Mouse (Mus musculus) heart, adult 2 months (tissue): Measurements from ENCODE around the gene Bmt2. TPM values are rescaled to one million over a fixed set of nuclear protein-coding genes. Genes with fewer than 3 reads are reported as not detected.

ENCODE experiments used
- DNase-seq, 2 experiments: peaks; one replicate each; pipeline ENCODE4 v3.0.0; 2021
- H3K27ac ChIP-seq: fragments of 200-600 bp; 2 replicates; pipeline ENCODE4 v1.8.1; 2022
- H3K27me3 ChIP-seq: fragments of 200-500 bp; 2 replicates; pipeline ENCODE4 v1.6.1; 2012; ENCODE audit warnings: mild to moderate bottlenecking, low read length, inconsistent platforms, mixed read lengths; ENCODE audit not compliant: control insufficient read depth, insufficient read depth
- H3K36me3 ChIP-seq: fragments of 200-500 bp; 2 replicates; pipeline ENCODE4 v1.6.1; 2012; ENCODE audit warnings: low read length, inconsistent platforms; ENCODE audit not compliant: control insufficient read depth, insufficient read depth
- H3K4me1 ChIP-seq: fragments of 200-500 bp; 2 replicates; pipeline ENCODE4 v1.6.1; 2011; ENCODE audit warnings: low read length; ENCODE audit not compliant: control insufficient read depth, insufficient read depth
- H3K4me3 ChIP-seq: fragments of 200-600 bp; 2 replicates; pipeline ENCODE4 v1.8.1; 2022
- H3K79me2 ChIP-seq: fragments of 200-500 bp; replicated peaks from 2 replicates; pipeline ENCODE4 v1.6.1; 2012; ENCODE audit warnings: mild to moderate bottlenecking, inconsistent platforms, low read length, moderate library complexity, mixed read lengths; ENCODE audit not compliant: control insufficient read depth, insufficient read depth
- H3K9ac ChIP-seq: fragments of 200-500 bp; 2 replicates; pipeline ENCODE4 v1.6.1; 2012; ENCODE audit warnings: low read depth, mild to moderate bottlenecking, control low read depth, inconsistent platforms, low read length, mixed read lengths
- CTCF ChIP-seq: fragments of 200-600 bp; IDR thresholded peaks from 2 replicates; pipeline ENCODE4 v1.8.1; 2022; ENCODE audit warnings: antibody characterized with exemption, mild to moderate bottlenecking, moderate library complexity
- EP300 ChIP-seq: fragments of 200-500 bp; IDR thresholded peaks from 2 replicates; pipeline ENCODE4 v1.6.1; 2011; ENCODE audit warnings: low read depth, low read length, control low read depth; ENCODE audit not compliant: insufficient read depth
- POLR2A ChIP-seq: fragments of 200-500 bp; IDR thresholded peaks from 2 replicates; pipeline ENCODE4 v1.6.1; 2011; ENCODE audit warnings: mild to moderate bottlenecking, low read depth, low read length, control low read depth; ENCODE audit not compliant: insufficient read depth
- WGBS: fragments of 180-500 bp; shearing (Covaris S2); methylation state at CpG from one replicate; pipeline ENCODE4 v1.1.7; 2018; 5-methylcytosine and 5-hydroxymethylcytosine counted together
- intact Hi-C: fragments of 180-260 bp; cut with DNase I; formaldehyde crosslinking; loops from one replicate; pipeline ENCODE4 v1.15.1; 2025
- polyA plus RNA-seq: library from polyadenylated mRNA; depleted of rRNA; stranded (reverse); fragments of >200 nt; gene quantifications from 2 replicates; pipeline ENCODE4 v1.2.3, GENCODE M21; 2012
- total RNA-seq, 2 experiments: library from RNA; stranded (reverse); gene quantifications; 2 replicates each; pipeline ENCODE4 v1.2.3; 2021

The Bmt2 gene
- total and polyA plus RNA-seq, 3 experiments, result 2.3 to 11.5 (median 9.0) TPM

DNA sequence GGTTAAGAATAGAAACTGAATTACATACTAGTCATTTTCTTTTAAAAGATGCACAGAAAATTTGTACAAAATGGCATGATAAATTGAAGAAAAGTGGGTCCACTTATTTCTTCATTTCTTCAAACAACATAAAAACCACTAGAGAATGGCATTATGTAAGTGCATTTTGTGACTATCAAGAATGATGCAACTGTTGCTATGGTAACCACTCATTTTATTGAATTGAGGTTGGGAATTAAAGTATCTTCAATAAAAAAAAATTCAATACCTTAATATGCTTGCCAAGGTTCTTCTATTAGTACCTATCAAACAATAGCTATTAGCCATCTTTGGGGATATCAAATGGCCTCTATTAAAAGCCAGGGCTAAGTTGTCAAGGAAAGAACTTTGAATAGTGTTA is 1.6 kb downstream of the Bmt2 start:
- Histone ChIP-seq H3K4me1 (peaks cover 3% of the 10 kb centered on the region), H3K9ac (no peak overlapping the region), H3K27ac (no peak overlapping the region), H3K79me2 (no peaks in the 10 kb centered on the region), H3K4me3 (no peak overlapping the region; the same call in 1 of the 2 replicates), H3K36me3 (peaks cover 4% of the 10 kb centered on the region; the same call in 1 of the 2 replicates), H3K27me3 (no peaks in the 10 kb centered on the region)
- TF ChIP-seq EP300 (no peak), CTCF (no peak), POLR2A (no peak)
- intact Hi-C loops, result loop anchor here (2.0 kb wide), 1 partner anchor 195 kb away; the partner anchor contains the start of gene 2610001J05Rik
- no peak for DNase-seq

DNA sequence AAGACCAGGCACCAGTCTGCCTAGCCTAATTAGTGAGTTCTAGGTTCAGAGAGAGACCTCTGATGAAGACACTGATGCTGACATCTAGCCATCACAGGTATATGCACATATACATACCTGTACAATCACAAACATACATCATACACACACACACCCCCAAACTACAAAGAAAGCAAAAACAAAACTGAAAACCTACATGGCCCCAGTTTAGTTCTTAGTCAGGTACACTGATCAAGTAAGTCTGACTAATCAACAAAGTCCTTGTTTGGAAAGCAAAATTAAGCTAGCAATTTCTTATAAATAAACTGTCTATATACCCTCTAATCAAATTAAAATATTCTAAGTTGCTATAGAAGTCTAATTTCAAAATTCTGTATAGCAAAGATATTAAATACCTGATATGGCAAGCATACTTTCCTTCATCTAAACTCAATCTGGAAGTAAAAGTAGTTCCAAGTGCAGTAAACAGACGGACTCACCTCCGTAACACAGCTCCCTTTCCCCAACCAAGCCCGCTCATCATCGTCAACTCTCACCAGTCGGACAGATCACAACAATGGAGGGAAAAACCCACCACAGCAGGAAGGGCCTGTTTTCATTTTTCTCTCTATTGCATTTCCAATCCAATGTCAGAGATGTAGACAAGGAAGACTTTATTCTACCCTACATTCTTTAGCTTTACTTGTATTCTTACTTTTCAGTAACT is 3.0 kb downstream of the Bmt2 start:
- no peak for TF ChIP-seq CTCF
- TF ChIP-seq EP300, result no peak
- no peak for TF ChIP-seq POLR2A
- Histone ChIP-seq H3K4me1 (peaks cover 3% of the 10 kb centered on the region), H3K36me3 (peaks cover 4% of the 10 kb centered on the region; the same call in 1 of the 2 replicates), H3K27me3 (no peaks in the 10 kb centered on the region), H3K9ac (no peak overlapping the region), H3K27ac (no peak overlapping the region), H3K4me3 (no peak overlapping the region), H3K79me2 (no peaks in the 10 kb centered on the region; the same call in 1 of the 2 replicates)
- intact Hi-C loops, result no loop called here
- DNase-seq, result no peak
- 93% methylated on average over 5 of the region's 5 CpGs for WGBS

DNA sequence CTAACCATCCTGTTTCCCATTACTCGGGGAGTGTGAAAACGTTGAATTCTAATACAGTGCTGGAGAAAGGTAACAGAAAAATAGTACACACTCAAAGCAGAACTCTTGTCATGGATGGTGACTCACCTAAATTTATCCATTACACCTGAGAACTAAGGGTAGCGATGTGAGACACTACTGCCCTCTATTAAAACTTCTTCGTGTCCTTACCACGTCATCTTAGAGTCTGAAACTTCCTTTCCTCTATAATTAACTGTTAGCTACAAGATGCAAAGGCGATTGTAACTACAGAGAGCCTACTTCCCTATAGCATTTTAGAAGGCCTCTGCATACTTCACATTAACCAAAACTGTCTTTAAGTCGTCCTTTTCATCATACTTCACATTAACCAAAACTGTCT is 12.1 kb downstream of the Bmt2 start:
- TF ChIP-seq POLR2A (no peak), EP300 (no peak), CTCF (no peak)
- Histone ChIP-seq H3K27me3 (no peaks in the 10 kb centered on the region), H3K4me3 (no peak overlapping the region), H3K4me1 (peaks cover 2% of the 10 kb centered on the region), H3K9ac (no peak overlapping the region), H3K79me2 (peaks cover 2% of the 10 kb centered on the region; the same call in 1 of the 2 replicates), H3K27ac (no peak overlapping the region), H3K36me3 (no peaks in the 10 kb centered on the region; the same call in 1 of the 2 replicates)
- no peak for DNase-seq
- WGBS, result 78% methylated on average over 7 of the region's 7 CpGs
- intact Hi-C loops, result no loop called here

DNA sequence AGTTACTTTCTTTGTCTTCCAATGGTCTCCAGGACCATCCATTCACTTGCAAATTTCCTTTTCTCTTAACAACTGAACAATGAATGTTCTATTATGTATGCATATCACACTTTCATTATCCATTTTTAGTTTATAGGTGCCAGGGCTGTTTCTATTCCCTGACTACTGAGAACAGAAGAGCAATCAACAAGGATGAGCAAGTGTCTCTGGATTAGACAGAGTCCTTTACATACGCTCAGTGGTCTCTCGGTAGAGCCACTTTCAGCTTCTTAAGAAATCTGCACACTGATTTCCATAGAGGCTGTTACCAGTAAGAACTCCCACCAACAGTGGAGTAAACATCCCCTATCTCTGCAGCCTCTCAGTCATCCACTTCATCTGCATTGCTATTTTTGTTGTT is 19.8 kb downstream of the Bmt2 start:
- no peaks in the 10 kb centered on the region for H3K27me3 ChIP-seq
- no peaks in the 10 kb centered on the region for H3K4me1 ChIP-seq
- H3K36me3 ChIP-seq, result no peaks in the 10 kb centered on the region; the same call in 1 of the 2 replicates
- H3K4me3 ChIP-seq, result no peak overlapping the region
- WGBS, result 99% methylated on average over 2 of the region's 2 CpGs
- H3K27ac ChIP-seq, result no peak overlapping the region
- intact Hi-C loops, result no loop called here
- TF ChIP-seq CTCF (no peak), POLR2A (no peak), EP300 (no peak)
- no peak for DNase-seq
- no peaks in the 10 kb centered on the region for H3K79me2 ChIP-seq
- no peak overlapping the region for H3K9ac ChIP-seq

DNA sequence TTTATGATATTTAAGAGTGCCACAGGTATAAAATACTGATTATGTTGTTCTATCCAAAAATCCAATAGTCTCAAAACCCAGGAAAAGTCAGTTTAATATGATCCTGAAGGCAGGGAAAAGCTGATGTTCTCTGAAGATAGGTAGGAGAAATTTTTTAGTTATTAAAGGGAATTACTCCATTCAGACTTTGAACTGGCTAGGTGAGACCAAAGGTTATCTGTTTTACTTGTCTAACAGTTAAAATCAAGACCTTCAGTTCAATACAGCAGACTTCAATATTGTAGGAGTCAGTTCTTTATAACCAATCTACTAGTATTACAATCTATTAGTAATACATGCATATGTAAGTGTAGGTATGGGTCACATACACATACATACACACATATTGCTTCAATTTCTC is 23.7 kb downstream of the Bmt2 start:
- Histone ChIP-seq H3K4me3 (no peak overlapping the region), H3K9ac (no peak overlapping the region), H3K79me2 (no peaks in the 10 kb centered on the region), H3K27me3 (no peaks in the 10 kb centered on the region), H3K27ac (no peak overlapping the region), H3K4me1 (no peaks in the 10 kb centered on the region), H3K36me3 (no peaks in the 10 kb centered on the region; the same call in 1 of the 2 replicates)
- TF ChIP-seq EP300 (no peak), CTCF (no peak)
- intact Hi-C loops, result no loop called here
- no peak for DNase-seq

DNA sequence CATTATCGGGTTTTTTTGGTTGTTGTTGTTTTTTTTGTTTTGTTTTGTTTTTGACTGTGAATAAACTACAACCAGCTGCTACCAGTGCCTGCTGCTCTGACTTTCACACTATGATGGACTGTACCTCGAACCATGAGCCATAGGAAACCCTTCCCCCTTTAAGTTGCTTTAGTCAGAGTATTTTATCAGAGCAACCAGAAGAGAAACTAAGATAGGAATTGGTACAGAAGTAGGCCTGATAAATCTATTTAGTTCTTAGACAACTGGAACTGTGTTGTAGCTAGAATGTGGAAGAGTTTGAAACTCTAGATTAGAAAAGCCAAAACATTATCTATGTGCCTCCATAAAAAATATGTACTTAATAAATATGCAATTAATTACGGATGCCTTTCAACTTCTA is 25.5 kb downstream of the Bmt2 start:
- 91% methylated on average over 3 of the region's 3 CpGs for WGBS
- H3K27me3 ChIP-seq, result no peaks in the 10 kb centered on the region
- no peak for DNase-seq
- intact Hi-C loops, result no loop called here
- H3K4me1 ChIP-seq, result no peaks in the 10 kb centered on the region
- H3K27ac ChIP-seq, result no peak overlapping the region
- H3K79me2 ChIP-seq, result peaks cover 3% of the 10 kb centered on the region; the same call in 1 of the 2 replicates
- no peak overlapping the region for H3K4me3 ChIP-seq
- H3K36me3 ChIP-seq, result no peaks in the 10 kb centered on the region; the same call in 1 of the 2 replicates
- H3K9ac ChIP-seq, result no peak overlapping the region
- TF ChIP-seq CTCF (no peak), POLR2A (no peak), EP300 (no peak)
